Mouse (Mus musculus): ENCODE results near the gene Josd2. TPM values are rescaled to one million over a fixed set of nuclear protein-coding genes. Genes with fewer than 3 reads are reported as not detected.

Gene Josd2
- total and polyA plus RNA-seq, 2 experiments = 25.5 to 206 TPM

DNA sequence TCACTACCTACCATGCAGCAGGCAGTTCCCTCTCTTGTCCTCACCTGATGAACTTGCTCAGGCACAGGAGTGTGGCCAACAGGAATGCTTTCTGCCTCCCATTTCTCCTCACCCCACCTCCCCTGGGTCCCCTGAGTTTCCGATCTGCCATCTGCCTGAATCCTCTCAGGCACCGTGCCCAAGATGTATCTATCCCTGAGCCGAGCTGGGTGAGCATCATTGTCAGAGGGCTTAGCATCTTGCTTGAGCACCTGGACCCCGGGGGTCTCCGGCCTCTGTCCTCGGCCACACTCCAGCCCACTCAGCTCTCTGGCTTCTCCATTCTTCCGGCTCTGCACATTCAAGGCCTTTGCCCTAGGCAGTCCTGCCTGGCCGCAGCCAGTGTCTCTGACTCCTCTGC lies 29.8 kb upstream of the Josd2 start:
- TF ChIP-seq CTCF (IDR thresholded peaks at IDR 0.05; ENCODE audit: low read depth, low read length) = no peak
- TF ChIP-seq POLR2A (IDR thresholded peaks at IDR 0.05; ENCODE audit: extremely low read depth, insufficient read depth, low read length) = no peak
- Histone ChIP-seq H3K27ac (replicated peaks; ENCODE audit: insufficient read depth, low read depth, low read length) (no peak overlapping the region), H3K4me1 (ENCODE audit: control insufficient read depth, insufficient read depth, low read length) (no peaks in the 10 kb centered on the region), H3K27me3 (ENCODE audit: control insufficient read depth, insufficient read depth, low read length) (peaks cover 11% of the 10 kb centered on the region; the same call in 1 of the 2 replicates), H3K4me3 (ENCODE audit: insufficient read depth, low read depth, low read length) (no peak overlapping the region), H3K79me2 (ENCODE audit: control insufficient read depth, insufficient read depth, low read length) (no peaks in the 10 kb centered on the region), H3K9ac (ENCODE audit: low read depth, low read length) (no peak overlapping the region), H3K36me3 (ENCODE audit: control insufficient read depth, insufficient read depth, low read length) (no peaks in the 10 kb centered on the region)
- no peak for DNase-seq (ENCODE audit: extremely low read depth, low read depth, low spot score)
- 68% methylated on average over 8 of the region's 8 CpGs for WGBS

DNA sequence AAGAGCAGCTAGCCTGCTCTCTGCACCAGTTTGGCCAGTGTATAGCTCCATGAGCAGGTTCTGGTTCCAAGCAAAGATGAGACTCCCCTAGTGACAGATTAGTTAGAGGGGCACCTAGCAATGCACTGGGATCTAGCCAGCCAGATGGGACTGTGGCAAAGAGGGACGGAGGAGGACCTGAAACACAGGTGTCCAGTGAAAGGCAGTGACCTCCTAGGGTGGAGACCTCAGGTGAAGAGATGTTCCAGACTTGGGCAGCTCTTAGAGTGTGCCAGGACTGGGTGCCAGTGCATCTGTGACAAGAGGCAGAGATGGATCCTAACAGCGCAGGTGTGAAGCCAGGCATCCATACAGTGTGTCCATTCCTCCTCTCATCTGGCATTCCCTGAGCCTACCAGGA lies 28.1 kb upstream of the Josd2 start:
- TF ChIP-seq POLR2A (IDR thresholded peaks at IDR 0.05; ENCODE audit: extremely low read depth, insufficient read depth, low read length) (no peak), CTCF (IDR thresholded peaks at IDR 0.05; ENCODE audit: low read depth, low read length) (no peak)
- no peaks in the 10 kb centered on the region for H3K79me2 ChIP-seq (ENCODE audit: control insufficient read depth, insufficient read depth, low read length)
- H3K27me3 ChIP-seq (ENCODE audit: control insufficient read depth, insufficient read depth, low read length) = peaks cover 11% of the 10 kb centered on the region; the same call in 1 of the 2 replicates

DNA sequence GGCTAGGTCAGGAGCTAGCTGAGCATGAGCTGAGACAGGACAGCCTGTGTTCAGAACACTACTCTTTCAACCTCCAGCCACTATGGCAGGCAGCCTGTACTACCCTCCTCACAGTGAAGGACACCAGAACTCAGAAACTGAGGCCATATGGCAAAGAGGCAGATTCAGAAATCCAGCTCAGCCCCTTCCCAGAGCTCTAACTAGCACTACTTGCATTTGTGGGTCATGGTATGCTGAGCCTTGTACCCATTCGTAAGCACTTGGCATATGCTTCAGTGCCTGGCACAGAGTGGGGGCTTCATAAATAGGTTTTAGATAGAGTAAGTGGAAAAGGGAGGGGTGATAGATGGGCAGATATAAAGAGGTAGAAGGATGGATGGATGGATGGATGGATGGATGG lies 27.3 kb upstream of the Josd2 start:
- Histone ChIP-seq H3K27me3 (ENCODE audit: control insufficient read depth, insufficient read depth, low read length) (peaks cover 18% of the 10 kb centered on the region), H3K9ac (ENCODE audit: low read depth, low read length) (no peak overlapping the region), H3K4me1 (ENCODE audit: control insufficient read depth, insufficient read depth, low read length) (no peaks in the 10 kb centered on the region), H3K4me3 (ENCODE audit: insufficient read depth, low read depth, low read length) (no peak overlapping the region), H3K27ac (replicated peaks; ENCODE audit: insufficient read depth, low read depth, low read length) (no peak overlapping the region), H3K36me3 (ENCODE audit: control insufficient read depth, insufficient read depth, low read length) (no peaks in the 10 kb centered on the region), H3K79me2 (ENCODE audit: control insufficient read depth, insufficient read depth, low read length) (no peaks in the 10 kb centered on the region)
- 91% methylated on average over 1 of the region's 1 CpGs for WGBS
- DNase-seq (ENCODE audit: extremely low read depth, low read depth, low spot score) = no peak
- TF ChIP-seq POLR2A (IDR thresholded peaks at IDR 0.05; ENCODE audit: extremely low read depth, insufficient read depth, low read length) = no peak
- TF ChIP-seq CTCF (IDR thresholded peaks at IDR 0.05; ENCODE audit: low read depth, low read length) = no peak

More for the DNA sequence above, 28.1 kb upstream of the Josd2 start:
- no peak overlapping the region for H3K4me3 ChIP-seq (ENCODE audit: insufficient read depth, low read depth, low read length)
- no peak for DNase-seq (ENCODE audit: extremely low read depth, low read depth, low spot score)
- H3K9ac ChIP-seq (ENCODE audit: low read depth, low read length) = no peak overlapping the region
- no peak overlapping the region for H3K27ac ChIP-seq (replicated peaks; ENCODE audit: insufficient read depth, low read depth, low read length)
- H3K36me3 ChIP-seq (ENCODE audit: control insufficient read depth, insufficient read depth, low read length) = no peaks in the 10 kb centered on the region
- WGBS = 58% methylated on average over 2 of the region's 2 CpGs
- H3K4me1 ChIP-seq (ENCODE audit: control insufficient read depth, insufficient read depth, low read length) = no peaks in the 10 kb centered on the region

DNA sequence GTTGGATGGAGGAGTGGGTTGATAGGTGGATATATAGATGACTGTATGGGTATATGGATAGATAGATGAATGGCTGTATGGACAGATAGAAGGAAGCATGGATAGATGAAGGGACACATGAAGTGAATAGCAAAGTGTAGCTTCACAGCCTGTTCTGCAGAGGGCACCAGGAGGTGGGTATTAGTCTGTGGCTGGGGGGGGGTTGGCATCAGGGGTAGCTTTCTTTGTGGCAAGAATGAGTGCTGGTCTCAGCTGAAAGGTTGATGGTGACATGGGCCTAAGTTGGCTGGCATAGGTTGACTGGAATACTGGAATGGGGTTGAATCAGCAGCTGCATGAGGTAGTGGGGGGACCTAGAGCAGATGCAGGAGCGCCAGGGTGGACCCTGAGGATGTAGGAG lies 26.6 kb upstream of the Josd2 start:
- no peak for TF ChIP-seq CTCF (IDR thresholded peaks at IDR 0.05; ENCODE audit: low read depth, low read length)
- TF ChIP-seq POLR2A (IDR thresholded peaks at IDR 0.05; ENCODE audit: extremely low read depth, insufficient read depth, low read length) = no peak
- Histone ChIP-seq H3K9ac (ENCODE audit: low read depth, low read length) (no peak overlapping the region), H3K36me3 (ENCODE audit: control insufficient read depth, insufficient read depth, low read length) (no peaks in the 10 kb centered on the region), H3K27me3 (ENCODE audit: control insufficient read depth, insufficient read depth, low read length) (peaks cover 20% of the 10 kb centered on the region), H3K79me2 (ENCODE audit: control insufficient read depth, insufficient read depth, low read length) (no peaks in the 10 kb centered on the region), H3K4me1 (ENCODE audit: control insufficient read depth, insufficient read depth, low read length) (no peaks in the 10 kb centered on the region), H3K4me3 (ENCODE audit: insufficient read depth, low read depth, low read length) (no peak overlapping the region), H3K27ac (replicated peaks; ENCODE audit: insufficient read depth, low read depth, low read length) (no peak overlapping the region)
- WGBS = 7% methylated on average over 1 of the region's 1 CpGs
- DNase-seq (ENCODE audit: extremely low read depth, low read depth, low spot score) = no peak

DNA sequence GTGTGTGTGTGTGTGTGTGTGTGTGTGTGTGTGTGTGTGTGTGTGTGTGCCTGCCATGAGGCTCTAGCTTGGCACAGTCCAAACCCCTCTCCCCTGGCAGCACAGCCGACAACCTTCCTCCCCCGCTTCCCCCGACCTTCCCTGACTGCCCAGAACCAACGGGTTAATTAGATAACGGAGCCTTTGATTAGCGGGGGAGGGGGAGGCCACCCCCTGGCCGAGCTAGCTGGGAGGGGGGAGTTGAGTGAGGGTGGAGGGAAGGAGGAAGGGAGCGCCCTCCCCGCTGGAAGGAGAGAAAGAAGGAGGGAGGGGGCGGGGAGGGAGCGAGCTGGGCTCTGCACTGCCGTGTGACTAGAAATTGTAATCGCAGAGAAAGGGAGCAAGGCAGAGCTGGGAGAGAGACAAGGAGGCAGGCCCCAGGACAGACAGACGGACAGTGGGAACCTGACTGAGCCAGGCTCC lies 26.1 kb upstream of the Josd2 start:
- DNase-seq (ENCODE audit: extremely low read depth, low read depth, low spot score) = no peak
- H3K36me3 ChIP-seq (ENCODE audit: control insufficient read depth, insufficient read depth, low read length) = no peaks in the 10 kb centered on the region
- no peak overlapping the region for H3K9ac ChIP-seq (ENCODE audit: low read depth, low read length)
- H3K4me3 ChIP-seq (ENCODE audit: insufficient read depth, low read depth, low read length) = no peak overlapping the region
- H3K4me1 ChIP-seq (ENCODE audit: control insufficient read depth, insufficient read depth, low read length) = no peaks in the 10 kb centered on the region
- TF ChIP-seq CTCF (IDR thresholded peaks at IDR 0.05; ENCODE audit: low read depth, low read length) (no peak), POLR2A (IDR thresholded peaks at IDR 0.05; ENCODE audit: extremely low read depth, insufficient read depth, low read length) (no peak)
- WGBS = 4% methylated on average over 13 of the region's 14 CpGs
- peaks cover 20% of the 10 kb centered on the region for H3K27me3 ChIP-seq (ENCODE audit: control insufficient read depth, insufficient read depth, low read length)
- no peaks in the 10 kb centered on the region for H3K79me2 ChIP-seq (ENCODE audit: control insufficient read depth, insufficient read depth, low read length)
- no peak overlapping the region for H3K27ac ChIP-seq (replicated peaks; ENCODE audit: insufficient read depth, low read depth, low read length)

DNA sequence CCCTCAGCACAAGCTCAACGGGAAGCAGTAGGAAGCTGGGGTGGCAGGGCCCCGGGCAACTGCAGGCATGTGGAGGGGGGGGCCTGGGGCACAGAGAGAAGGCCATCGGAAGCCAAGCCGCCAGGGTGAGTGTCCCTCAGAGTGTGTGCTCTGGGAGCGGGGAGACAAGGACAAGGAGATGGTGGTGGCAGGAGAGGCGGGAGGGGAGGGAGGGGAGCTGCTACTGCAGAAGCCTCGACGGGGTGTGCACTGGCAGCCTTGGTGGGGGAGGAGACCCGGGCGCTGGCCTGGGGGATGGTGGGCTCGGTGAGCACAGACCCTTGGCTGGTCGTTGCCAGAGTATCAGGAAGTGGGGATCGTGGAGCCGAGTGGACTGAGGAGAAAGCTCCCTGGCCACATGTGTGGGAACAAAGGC lies 25.4 kb upstream of the Josd2 start:
- H3K27me3 ChIP-seq (ENCODE audit: control insufficient read depth, insufficient read depth, low read length) = peaks cover 20% of the 10 kb centered on the region
- no peak for TF ChIP-seq POLR2A (IDR thresholded peaks at IDR 0.05; ENCODE audit: extremely low read depth, insufficient read depth, low read length)
- no peak for TF ChIP-seq CTCF (IDR thresholded peaks at IDR 0.05; ENCODE audit: low read depth, low read length)
- H3K4me3 ChIP-seq (ENCODE audit: insufficient read depth, low read depth, low read length) = no peak overlapping the region
- DNase-seq (ENCODE audit: extremely low read depth, low read depth, low spot score) = no peak
- H3K79me2 ChIP-seq (ENCODE audit: control insufficient read depth, insufficient read depth, low read length) = no peaks in the 10 kb centered on the region
- H3K36me3 ChIP-seq (ENCODE audit: control insufficient read depth, insufficient read depth, low read length) = no peaks in the 10 kb centered on the region
- WGBS = 1% methylated on average over 14 of the region's 14 CpGs
- H3K9ac ChIP-seq (ENCODE audit: low read depth, low read length) = no peak overlapping the region
- H3K27ac ChIP-seq (replicated peaks; ENCODE audit: insufficient read depth, low read depth, low read length) = no peak overlapping the region
- no peaks in the 10 kb centered on the region for H3K4me1 ChIP-seq (ENCODE audit: control insufficient read depth, insufficient read depth, low read length)
